Comparison of ENCODE assay signal across 20 mouse cellular contexts in genomic region chr17:49392751-49393150, GRCm38 (mm10). TPM values are rescaled to one million over a fixed set of nuclear protein-coding genes. Genes with fewer than 3 reads are reported as not detected.
A peak's percentile ranks its signal among the peaks of the same experiment; 100 is the strongest.
DNase-seq lines count a peak whose midpoint lies in the region; ATAC-seq and TF ChIP-seq lines count a peak whose summit lies in the region.
"Had no signal": no experiment of that assay in that cellular context is flagged by ENCODE, and none has a peak within 500 bp of the region (broad histone marks: within the 10 kb centered on the region; RNA-seq: fewer than 3 reads in every experiment).

No protein-coding gene starts in this region.

- WGBS in forebrain, embryonic 14.5 days, result 6% methylated on average over 1 of the region's 1 CpGs
- 14% methylated on average over 1 of the region's 1 CpGs for WGBS in forebrain, embryonic 11.5 days
- WGBS in liver, adult 2 months, result 4% methylated on average over 1 of the region's 1 CpGs
- WGBS in liver, postnatal 0 days (ENCODE audit: insufficient replicate concordance), result 20% methylated on average over 1 of the region's 1 CpGs
- 0% methylated on average over 1 of the region's 1 CpGs for WGBS in embryonic facial prominence, embryonic 15.5 days
- 17% methylated on average over 1 of the region's 1 CpGs for WGBS in kidney, embryonic 15.5 days

- H3K79me2 ChIP-seq in liver, adult 2 months (ENCODE audit: control insufficient read depth, insufficient read depth, low read length), result no peaks in the 10 kb centered on the region

- no peaks in the 10 kb centered on the region for H3K9me3 ChIP-seq in forebrain, embryonic 14.5 days (replicated peaks; ENCODE audit: control insufficient read depth, low read length)
- H3K9me3 ChIP-seq in forebrain, embryonic 11.5 days (ENCODE audit: control insufficient read depth, low read length), result no peaks in the 10 kb centered on the region
- H3K9me3 ChIP-seq in liver, postnatal 0 days (ENCODE audit: low read length), result 0 out of 2 replicates have a peak, but pooled peaks cover under 1% of the 10 kb centered on the region
- H3K9me3 ChIP-seq in embryonic facial prominence, embryonic 15.5 days (replicated peaks), result no peaks in the 10 kb centered on the region
- H3K9me3 ChIP-seq in kidney, embryonic 15.5 days (replicated peaks), result no peaks in the 10 kb centered on the region; the same call in 1 of the 2 replicates
- H3K9me3 ChIP-seq: forebrain, embryonic 13.5 days had no signal

- no peak for TF ChIP-seq CTCF in liver, adult 2 months (IDR thresholded peaks at IDR 0.05; ENCODE audit: low read depth, low read length)
- TF ChIP-seq CTCF in liver, postnatal 0 days (IDR thresholded peaks at IDR 0.05; ENCODE audit: low read depth), result no peak
- TF ChIP-seq CTCF in brain, embryonic 14.5 days (IDR thresholded peaks at IDR 0.05; ENCODE audit: borderline replicate concordance, extremely low read depth, insufficient read depth, insufficient read length), result no peak

- no peak for TF ChIP-seq EP300 in liver, postnatal 0 days (IDR thresholded peaks at IDR 0.05; ENCODE audit: low read depth)

- H3K4me3 ChIP-seq in forebrain, embryonic 14.5 days (ENCODE audit: low read depth, low read length), result no peak overlapping the region
- H3K4me3 ChIP-seq in forebrain, embryonic 11.5 days (ENCODE audit: low read depth, low read length), result no peak overlapping the region
- H3K4me3 ChIP-seq in liver, adult 2 months (ENCODE audit: insufficient read depth, low read depth, low read length), result no peak overlapping the region
- H3K4me3 ChIP-seq in liver, postnatal 0 days (ENCODE audit: low read depth, low read length), result no peak overlapping the region
- no peak overlapping the region for H3K4me3 ChIP-seq in embryonic facial prominence, embryonic 15.5 days (replicated peaks)
- no peak overlapping the region for H3K4me3 ChIP-seq in kidney, embryonic 15.5 days (replicated peaks)
- H3K4me3 ChIP-seq: embryonic facial prominence, embryonic 13.5 days; erythroblast, embryonic 14.5 days; forebrain, embryonic 10.5 days; forebrain, embryonic 13.5 days had no signal

- ATAC-seq in forebrain, embryonic 14.5 days, result no peak
- ATAC-seq in forebrain, embryonic 11.5 days (replicated peaks; ENCODE audit: low FRiP score), result no peak
- ATAC-seq in liver, postnatal 0 days, result no peak
- no peak for ATAC-seq in embryonic facial prominence, embryonic 15.5 days (ENCODE audit: insufficient number of reproducible peaks, low FRiP score, low TSS enrichment, low read depth)
- no peak for ATAC-seq in kidney, embryonic 15.5 days (replicated peaks; ENCODE audit: low FRiP score)
- ATAC-seq: forebrain, embryonic 13.5 days; forebrain, embryonic 16.5 days had no signal

- no peak overlapping the region for H3K27ac ChIP-seq in forebrain, embryonic 14.5 days (ENCODE audit: low read depth, low read length)
- H3K27ac ChIP-seq in forebrain, embryonic 11.5 days (ENCODE audit: low read depth, low read length), result no peak overlapping the region
- H3K27ac ChIP-seq in liver, adult 2 months (replicated peaks; ENCODE audit: insufficient read depth, low read depth, low read length), result no peak overlapping the region
- no peak overlapping the region for H3K27ac ChIP-seq in liver, postnatal 0 days (ENCODE audit: low read depth)
- 0 out of 2 replicates have a peak overlapping the region, but pooled peaks have one; percentile 22 for H3K27ac ChIP-seq in embryonic facial prominence, embryonic 15.5 days (replicated peaks)
- no peak overlapping the region for H3K27ac ChIP-seq in kidney, embryonic 15.5 days
- H3K27ac ChIP-seq: embryonic facial prominence, embryonic 13.5 days; forebrain, embryonic 10.5 days; forebrain, embryonic 13.5 days had no signal

- no peak for TF ChIP-seq POLR2A in liver, adult 2 months (IDR thresholded peaks at IDR 0.05; ENCODE audit: extremely low read depth, insufficient read depth, low read length)
- no peak for TF ChIP-seq POLR2A in brain, embryonic 14.5 days (IDR thresholded peaks at IDR 0.05; ENCODE audit: borderline replicate concordance, extremely low read depth, insufficient read depth, insufficient read length, poor library complexity, severe bottlenecking)

- H3K36me3 ChIP-seq in forebrain, embryonic 14.5 days (ENCODE audit: control insufficient read depth, insufficient read depth, low read length), result no peaks in the 10 kb centered on the region
- no peaks in the 10 kb centered on the region for H3K36me3 ChIP-seq in forebrain, embryonic 11.5 days (ENCODE audit: control insufficient read depth, insufficient read depth, low read length)
- no peaks in the 10 kb centered on the region for H3K36me3 ChIP-seq in liver, adult 2 months (ENCODE audit: control insufficient read depth, insufficient read depth, low read length)
- no peaks in the 10 kb centered on the region for H3K36me3 ChIP-seq in liver, postnatal 0 days (replicated peaks; ENCODE audit: insufficient read depth, low read length)
- H3K36me3 ChIP-seq in embryonic facial prominence, embryonic 15.5 days, result no peaks in the 10 kb centered on the region
- H3K36me3 ChIP-seq in kidney, embryonic 15.5 days, result no peaks in the 10 kb centered on the region
- H3K36me3 ChIP-seq: embryonic facial prominence, embryonic 13.5 days; forebrain, embryonic 10.5 days had no signal

- no peaks in the 10 kb centered on the region for H3K27me3 ChIP-seq in forebrain, embryonic 14.5 days (replicated peaks; ENCODE audit: control insufficient read depth, insufficient read depth, low read length)
- no peaks in the 10 kb centered on the region for H3K27me3 ChIP-seq in forebrain, embryonic 11.5 days (ENCODE audit: control insufficient read depth, insufficient read depth, low read length)
- H3K27me3 ChIP-seq in liver, adult 2 months (ENCODE audit: control insufficient read depth, insufficient read depth, low read length), result no peaks in the 10 kb centered on the region
- H3K27me3 ChIP-seq in liver, postnatal 0 days (ENCODE audit: insufficient read depth, low read length), result no peaks in the 10 kb centered on the region
- no peaks in the 10 kb centered on the region for H3K27me3 ChIP-seq in embryonic facial prominence, embryonic 15.5 days
- no peaks in the 10 kb centered on the region for H3K27me3 ChIP-seq in kidney, embryonic 15.5 days
- H3K27me3 ChIP-seq: embryonic facial prominence, embryonic 13.5 days; forebrain, embryonic 13.5 days had no signal

- DNase-seq in forebrain, embryonic 14.5 days (ENCODE audit: low spot score), result peak; percentile 35
- DNase-seq in forebrain, embryonic 11.5 days (ENCODE audit: low spot score), result no peak
- peak; percentile 74 for DNase-seq in liver, adult 2 months (ENCODE audit: extremely low read depth, low read depth, low spot score)
- DNase-seq in liver, postnatal 0 days, result no peak
- DNase-seq in brain, embryonic 14.5 days (ENCODE audit: low read depth), result peak; percentile 53
- DNase-seq: adrenal gland, adult 2 months; adrenal gland, postnatal 10 days; adrenal gland, postnatal 25 days; cerebellum, adult 11-12 months; cerebellum, adult 2 months; cerebellum, adult 9-10 months; cerebellum, postnatal 10 days; cerebellum, postnatal 25 days had no signal

- H3K4me1 ChIP-seq in forebrain, embryonic 14.5 days (ENCODE audit: control insufficient read depth, insufficient read depth, low read length), result no peaks in the 10 kb centered on the region
- H3K4me1 ChIP-seq in forebrain, embryonic 11.5 days (replicated peaks; ENCODE audit: control insufficient read depth, insufficient read depth, low read length), result no peaks in the 10 kb centered on the region
- H3K4me1 ChIP-seq in liver, adult 2 months (ENCODE audit: control insufficient read depth, insufficient read depth, low read length), result peaks cover 9% of the 10 kb centered on the region; the same call in 1 of the 2 replicates
- no peaks in the 10 kb centered on the region for H3K4me1 ChIP-seq in liver, postnatal 0 days (ENCODE audit: insufficient read depth)
- no peaks in the 10 kb centered on the region for H3K4me1 ChIP-seq in embryonic facial prominence, embryonic 15.5 days
- no peaks in the 10 kb centered on the region for H3K4me1 ChIP-seq in kidney, embryonic 15.5 days
- H3K4me1 ChIP-seq: embryonic facial prominence, embryonic 13.5 days; forebrain, embryonic 10.5 days; forebrain, embryonic 13.5 days had no signal

- H3K9ac ChIP-seq in forebrain, embryonic 14.5 days (ENCODE audit: low read length), result no peak overlapping the region
- no peak overlapping the region for H3K9ac ChIP-seq in forebrain, embryonic 11.5 days (ENCODE audit: low read length)
- H3K9ac ChIP-seq in liver, adult 2 months (ENCODE audit: low read depth, low read length), result no peak overlapping the region
- no peak overlapping the region for H3K9ac ChIP-seq in liver, postnatal 0 days (replicated peaks)
- no peak overlapping the region for H3K9ac ChIP-seq in embryonic facial prominence, embryonic 15.5 days
- no peak overlapping the region for H3K9ac ChIP-seq in kidney, embryonic 15.5 days
- H3K9ac ChIP-seq: embryonic facial prominence, embryonic 13.5 days; forebrain, embryonic 13.5 days had no signal

- no peak overlapping the region for H3K4me2 ChIP-seq in forebrain, embryonic 14.5 days (ENCODE audit: low read length)
- H3K4me2 ChIP-seq in forebrain, embryonic 11.5 days (ENCODE audit: low read depth, low read length, severe bottlenecking), result no peak overlapping the region
- no peak overlapping the region for H3K4me2 ChIP-seq in liver, postnatal 0 days (ENCODE audit: low read depth, low read length)
- no peak overlapping the region for H3K4me2 ChIP-seq in embryonic facial prominence, embryonic 15.5 days (replicated peaks)
- no peak overlapping the region for H3K4me2 ChIP-seq in kidney, embryonic 15.5 days
- H3K4me2 ChIP-seq: embryonic facial prominence, embryonic 13.5 days; forebrain, embryonic 13.5 days had no signal

RNA-seq across cellular contexts. Expression of gene Mocs1, which starts 35.4 kb away (rescaled TPM):
- polyA plus RNA-seq in forebrain, embryonic 14.5 days (2014; fragmentation: Nextera tagmentation; extraction: Ambion mirVana), result 3.6 and 4.2 TPM in 2 replicates
- 5.6 and 7.4 TPM in 2 replicates for polyA plus RNA-seq in forebrain, embryonic 11.5 days (2014; fragmentation: Nextera tagmentation; extraction: Ambion mirVana)
- total RNA-seq in liver, adult 2 months (2014; rRNA removed), result 46.1 and 50.6 TPM in 2 replicates
- 124 and 125 TPM in 2 replicates for polyA plus RNA-seq in liver, adult 2 months (2012; rRNA removed)
- 8.8 and 11.8 TPM in 2 replicates for polyA plus RNA-seq in liver, postnatal 0 days (2015; fragmentation: Nextera tagmentation; extraction: Ambion mirVana)
- polyA plus RNA-seq in brain, embryonic 14.5 days (2012; rRNA removed), result 9.3 and 9.9 TPM in 2 replicates
- 9.7 and 11.3 TPM in 2 replicates for polyA plus RNA-seq in embryonic facial prominence, embryonic 15.5 days (2015; fragmentation: Nextera tagmentation; extraction: Ambion mirVana)
- polyA plus RNA-seq in kidney, embryonic 15.5 days (2015; fragmentation: Nextera tagmentation; extraction: Ambion mirVana), result 8.4 and 8.9 TPM in 2 replicates

Comparison
In these comparisons a context has a peak if more than half of its experiments do, and no peak if none do; other contexts are left out.
1. DNase-seq: peak in forebrain, embryonic 14.5 days (single experiment), liver, adult 2 months (single experiment) and brain, embryonic 14.5 days (single experiment); none in forebrain, embryonic 11.5 days (single experiment) and liver, postnatal 0 days (single experiment).